ENCODE assay signal across 14 mouse cellular contexts in the genomic region with DNA sequence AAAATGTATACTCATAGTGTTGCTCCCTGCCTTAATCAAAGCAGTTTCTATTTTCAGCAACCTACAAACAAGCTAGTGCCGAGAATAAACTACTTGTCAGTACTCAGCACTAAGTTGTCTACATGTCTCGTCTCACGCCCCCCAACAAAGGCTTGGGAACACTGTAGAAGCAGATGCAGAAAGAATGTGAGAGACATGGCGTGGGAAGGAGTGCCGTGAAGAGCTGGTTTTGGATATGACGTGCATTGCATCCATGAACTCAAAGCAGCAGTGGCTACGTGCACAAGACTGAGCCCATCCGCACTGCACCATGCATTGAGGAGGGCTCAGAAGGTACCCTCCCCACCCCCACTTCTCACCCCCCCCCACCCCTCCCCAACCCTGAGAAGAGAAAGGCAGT. TPM values are rescaled to one million over a fixed set of nuclear protein-coding genes. Genes with fewer than 3 reads are reported as not detected.
DNase-seq lines count a peak whose midpoint lies in the region; ATAC-seq lines count a peak whose summit lies in the region.
"Had no signal": no experiment of that assay in that cellular context is flagged by ENCODE, and none has a peak within 500 bp of the region (broad histone marks: within the 10 kb centered on the region; RNA-seq: fewer than 3 reads in every experiment).

No protein-coding gene starts in this region.

- peak overlapping the region; percentile 53 for H3K4me2 ChIP-seq in heart, embryonic 15.5 days
- H3K4me2 ChIP-seq: hindbrain, embryonic 14.5 days; limb, embryonic 15.5 days had no signal

- peak; percentile 70; the same call in 1 of the 2 replicates for ATAC-seq in heart, embryonic 15.5 days (replicated peaks; ENCODE audit: insufficient number of reproducible peaks, insufficient read depth, low FRiP score, low read depth)
- ATAC-seq: intestine, postnatal 0 days had no signal

- no peak for DNase-seq in heart, postnatal 4 days
- DNase-seq in right cerebral cortex, adult 2 months (ENCODE audit: low spot score in 2 of 2), result peak; percentile 26 to 43
- no peak for DNase-seq in right cerebral cortex, postnatal 4 days
- peak; percentile 32 to 74 for DNase-seq in left cerebral cortex, postnatal 25 days (ENCODE audit: low spot score in 2 of 2)
- no peak for DNase-seq in thymus, postnatal 14 days
- DNase-seq in cerebellum, adult 9-10 months, result no peak
- DNase-seq: cerebellum, postnatal 25 days; lung, postnatal 10 days; thymus, adult 18-20 months had no signal

- 47% methylated on average over 8 of the region's 8 CpGs for WGBS in heart, embryonic 15.5 days

- H3K4me1 ChIP-seq in heart, embryonic 15.5 days (replicated peaks), result no peaks in the 10 kb centered on the region
- H3K4me1 ChIP-seq: limb, embryonic 15.5 days had no signal

- no peaks in the 10 kb centered on the region for H3K27me3 ChIP-seq in heart, embryonic 15.5 days
- H3K27me3 ChIP-seq: limb, embryonic 15.5 days had no signal

- no peaks in the 10 kb centered on the region for H3K9me3 ChIP-seq in heart, embryonic 15.5 days (replicated peaks)
- H3K9me3 ChIP-seq: limb, embryonic 15.5 days had no signal

- 0 out of 2 replicates have a peak overlapping the region, but pooled peaks have one; percentile 2 for H3K4me3 ChIP-seq in heart, embryonic 15.5 days
- H3K4me3 ChIP-seq: left cerebral cortex, adult 2 months; limb, embryonic 15.5 days had no signal

- H3K27ac ChIP-seq in heart, embryonic 15.5 days, result peak overlapping the region; percentile 78
- H3K27ac ChIP-seq: hindbrain, embryonic 14.5 days; left cerebral cortex, adult 2 months; limb, embryonic 15.5 days had no signal

- intact Hi-C loops in left cerebral cortex, postnatal 25 days (cut with DNase I), result no loop called here

- H3K36me3 ChIP-seq in heart, embryonic 15.5 days, result peaks cover 37% of the 10 kb centered on the region

- H3K9ac ChIP-seq in heart, embryonic 15.5 days, result no peak overlapping the region; the same call in 1 of the 2 replicates
- H3K9ac ChIP-seq: hindbrain, embryonic 14.5 days; limb, embryonic 15.5 days had no signal

RNA-seq across cellular contexts. Expression of a gene that starts 53.7 kb away (rescaled TPM):
- 16.7 and 18.1 TPM in 2 replicates for polyA plus RNA-seq in heart, embryonic 15.5 days (2015; fragmentation: Nextera tagmentation; extraction: Ambion mirVana)
- 10 to 100 TPM; 36.3 to 39.1 TPM for total RNA-seq in heart, postnatal 4 days (2021)
- 10 to 100 TPM; 18.3 to 22.6 TPM for total RNA-seq in left cerebral cortex, postnatal 25 days (2021)

Comparison
In these comparisons a context has a peak if more than half of its experiments do, and no peak if none do; other contexts are left out.
1. DNase-seq: peak in right cerebral cortex, adult 2 months (2 of 2) and left cerebral cortex, postnatal 25 days (2 of 2); none in heart, postnatal 4 days (single experiment), right cerebral cortex, postnatal 4 days (single experiment), thymus, postnatal 14 days (single experiment) and cerebellum, adult 9-10 months (single experiment).